Mouse (Mus musculus): Measurements from ENCODE around the gene 6330409D20Rik.

GRCm38 (mm10) chr2:32781710-32782109, 40.9 kb upstream of the 6330409D20Rik start:
- no peak for TF ChIP-seq GATA2 (IDR thresholded peaks at IDR 0.05; ENCODE audit: borderline replicate concordance, low read depth, low read length)
- no peak for TF ChIP-seq CTCF (IDR thresholded peaks at IDR 0.05; ENCODE audit: low read depth, low read length)
